Mouse (Mus musculus) embryo, embryonic 11 days (tissue): ENCODE measurements at regions not wholly inside any gene's neighbourhood (a gene's known extent, or its start where the extent isn't known, plus 50 kb on each side); places are given as distances from the start of the nearest gene placed in this dataset.

Experiments
- DNase-seq: peaks from one replicate; pipeline ENCODE4 v3.0.0-alpha.2; 2015

- no peak for DNase-seq
Observed at GRCm38 (mm10) chr11:45545896-45546626, 305.8 kb upstream of the Clint1 start.

- no peak for DNase-seq
Observed at GRCm38 (mm10) chr11:45546861-45547260, 305.0 kb upstream of the Clint1 start.

- peak; percentile 28 for DNase-seq
Observed at GRCm38 (mm10) chr11:45550376-45550775, 301.5 kb upstream of the Clint1 start.

- DNase-seq, result peak; percentile 53
Observed at GRCm38 (mm10) chr11:45577469-45578154, 274.2 kb upstream of the Clint1 start.

- DNase-seq, result peak; percentile 16
Observed at GRCm38 (mm10) chr11:45592335-45592734, 259.5 kb upstream of the Clint1 start.

GRCm38 (mm10) chr11:45592890-45593642 is 258.8 kb upstream of the Clint1 start:
- peak; percentile 35 for DNase-seq

- DNase-seq, result no peak
Observed at GRCm38 (mm10) chr11:45595372-45595771, 256.5 kb upstream of the Clint1 start.

GRCm38 (mm10) chr11:45621824-45622223 is 230.0 kb upstream of the Clint1 start:
- no peak for DNase-seq

GRCm38 (mm10) chr11:45622701-45623100 is 229.2 kb upstream of the Clint1 start:
- no peak for DNase-seq

GRCm38 (mm10) chr11:45624233-45624632 is 227.6 kb upstream of the Clint1 start:
- DNase-seq, result no peak

- DNase-seq, result no peak
Observed at GRCm38 (mm10) chr11:45629250-45629649, 222.6 kb upstream of the Clint1 start.

- no peak for DNase-seq
Observed at GRCm38 (mm10) chr11:45634535-45635235, 217.2 kb upstream of the Clint1 start.

- no peak for DNase-seq
Observed at GRCm38 (mm10) chr11:45635896-45636295, 216.0 kb upstream of the Clint1 start.

GRCm38 (mm10) chr11:45639236-45639635 is 212.6 kb upstream of the Clint1 start:
- DNase-seq, result no peak

- no peak for DNase-seq
Observed at GRCm38 (mm10) chr11:45642142-45642756, 209.6 kb upstream of the Clint1 start.

GRCm38 (mm10) chr11:45643629-45644325 is 208.1 kb upstream of the Clint1 start:
- no peak for DNase-seq

GRCm38 (mm10) chr11:45645815-45646214 is 206.0 kb upstream of the Clint1 start:
- no peak for DNase-seq

- DNase-seq, result peak; percentile 24
Observed at GRCm38 (mm10) chr11:45647888-45648287, 204.0 kb upstream of the Clint1 start.

GRCm38 (mm10) chr11:45656260-45656659 is 195.6 kb upstream of the Clint1 start:
- no peak for DNase-seq

GRCm38 (mm10) chr11:45670156-45670830 is 181.6 kb upstream of the Clint1 start:
- DNase-seq, result peak; percentile 45

GRCm38 (mm10) chr11:45678666-45679292 is 173.1 kb upstream of the Clint1 start:
- peak; percentile 74 for DNase-seq
